Mouse (Mus musculus) stomach, postnatal 0 days (tissue): ENCODE measurements around the gene Pkhd1. TPM values are rescaled to one million over a fixed set of nuclear protein-coding genes. Genes with fewer than 3 reads are reported as not detected.

ENCODE experiments used
- ATAC-seq: fragments of 200-750 bp; cut with Nextera tagmentation; 2 replicates; pipeline ENCODE4 v1.8.0; 2017; ENCODE audit not compliant: low FRiP score, low TSS enrichment
- DNase-seq: peaks from one replicate; pipeline ENCODE4 v3.0.0-alpha.2; 2016; ENCODE audit warnings: low spot score
- H3K27ac ChIP-seq: fragments of 300-500 bp; sonication (generic); replicated peaks from 2 replicates; pipeline ENCODE4 v1.5.1; 2014; ENCODE audit warnings: mild to moderate bottlenecking, control low read depth
- H3K27me3 ChIP-seq: fragments of 300-500 bp; sonication (generic); 2 replicates; pipeline ENCODE4 v1.6.1; 2014; ENCODE audit warnings: low read length; ENCODE audit not compliant: control insufficient read depth, insufficient read depth
- H3K36me3 ChIP-seq: fragments of 300-500 bp; sonication (generic); 2 replicates; pipeline ENCODE4 v1.6.1; 2014; ENCODE audit warnings: low read length, mixed read lengths; ENCODE audit not compliant: control insufficient read depth, insufficient read depth
- H3K4me1 ChIP-seq: fragments of 300-500 bp; sonication (generic); replicated peaks from 2 replicates; pipeline ENCODE4 v1.6.1; 2014; ENCODE audit warnings: antibody characterized with exemption; ENCODE audit not compliant: control insufficient read depth, insufficient read depth
- H3K4me2 ChIP-seq: fragments of 300-500 bp; sonication (generic); replicated peaks from 2 replicates; pipeline ENCODE4 v1.6.1; 2014; ENCODE audit warnings: low read depth, mild to moderate bottlenecking, control low read depth, moderate library complexity
- H3K4me3 ChIP-seq: fragments of 300-500 bp; sonication (generic); 2 replicates; pipeline ENCODE4 v1.5.1; 2014; ENCODE audit warnings: low read depth, low read length, control low read depth
- H3K9ac ChIP-seq: fragments of 300-500 bp; sonication (generic); 2 replicates; pipeline ENCODE4 v1.6.1; 2014; ENCODE audit warnings: mild to moderate bottlenecking, low read length, control low read depth, mixed read lengths
- H3K9me3 ChIP-seq: fragments of 300-500 bp; sonication (generic); 2 replicates; pipeline ENCODE4 v1.6.1; 2016; ENCODE audit warnings: low read length; ENCODE audit not compliant: control insufficient read depth
- CTCF ChIP-seq: IDR thresholded peaks from 2 replicates; pipeline ENCODE4 v1.5.1; 2016; ENCODE audit warnings: antibody characterized with exemption, low read depth, mild to moderate bottlenecking, moderate library complexity
- EP300 ChIP-seq: optimal IDR thresholded peaks from 2 replicates; pipeline ENCODE3; 2016; ENCODE audit warnings: antibody characterized with exemption
- WGBS: fragments of 180-500 bp; shearing (Covaris S2); extraction: QIAGEN DNeasy Blood & Tissue Kit; methylation state at CpG from one replicate; pipeline ENCODE4 v1.1.7; 2014; 5-methylcytosine and 5-hydroxymethylcytosine counted together
- polyA plus RNA-seq: library from polyadenylated mRNA; unstranded; fragments of >200 nt; fragmentation: Nextera tagmentation; extraction: Ambion mirVana; gene quantifications from 2 replicates; pipeline ENCODE4 v1.2.1, GENCODE M21; 2015

Gene Pkhd1
- polyA plus RNA-seq, 1 experiment from 2014 or later = 0.39 TPM

- ATAC-seq = no peak
- WGBS = 58% methylated on average over 3 of the region's 3 CpGs
- H3K4me1 ChIP-seq = no peaks in the 10 kb centered on the region
- no peak for DNase-seq
- H3K27me3 ChIP-seq = no peaks in the 10 kb centered on the region
- no peak overlapping the region for H3K4me3 ChIP-seq
- H3K9ac ChIP-seq = no peak overlapping the region
- no peak overlapping the region for H3K27ac ChIP-seq
- H3K36me3 ChIP-seq = no peaks in the 10 kb centered on the region
- H3K9me3 ChIP-seq = no peaks in the 10 kb centered on the region
- no peak overlapping the region for H3K4me2 ChIP-seq
- TF ChIP-seq CTCF = peak; percentile 52
- TF ChIP-seq EP300 = no peak
These were observed 311.7 kb downstream of the Pkhd1 start for GRCm38 (mm10) chr1:20306116-20306515.

- DNase-seq (no peak), ATAC-seq (no peak)
- H3K36me3 ChIP-seq = no peaks in the 10 kb centered on the region
- H3K4me2 ChIP-seq = no peak overlapping the region
- no peak overlapping the region for H3K27ac ChIP-seq
- WGBS = 78% methylated on average over 6 of the region's 6 CpGs
- no peak overlapping the region for H3K4me3 ChIP-seq
- H3K9me3 ChIP-seq = no peaks in the 10 kb centered on the region
- H3K27me3 ChIP-seq = no peaks in the 10 kb centered on the region
- no peak overlapping the region for H3K9ac ChIP-seq
- no peak for TF ChIP-seq CTCF
- TF ChIP-seq EP300 = no peak
- H3K4me1 ChIP-seq = no peaks in the 10 kb centered on the region
These were observed 314.8 kb downstream of the Pkhd1 start for GRCm38 (mm10) chr1:20302943-20303578.

GRCm38 (mm10) chr1:20302187-20302942, 315.5 kb downstream of the Pkhd1 start:
- H3K9ac ChIP-seq = no peak overlapping the region
- H3K9me3 ChIP-seq = no peaks in the 10 kb centered on the region
- no peaks in the 10 kb centered on the region for H3K36me3 ChIP-seq
- H3K27me3 ChIP-seq = no peaks in the 10 kb centered on the region
- no peak for DNase-seq
- no peak overlapping the region for H3K4me2 ChIP-seq
- H3K4me3 ChIP-seq = no peak overlapping the region
- ATAC-seq = no peak
- WGBS = 75% methylated on average over 8 of the region's 8 CpGs
- TF ChIP-seq EP300 (no peak), CTCF (no peak)
- no peaks in the 10 kb centered on the region for H3K4me1 ChIP-seq
- no peak overlapping the region for H3K27ac ChIP-seq

GRCm38 (mm10) chr1:20301631-20302030, 316.2 kb downstream of the Pkhd1 start:
- Histone ChIP-seq H3K27me3 (no peaks in the 10 kb centered on the region), H3K4me2 (no peak overlapping the region), H3K27ac (no peak overlapping the region), H3K9ac (no peak overlapping the region), H3K36me3 (no peaks in the 10 kb centered on the region), H3K9me3 (no peaks in the 10 kb centered on the region), H3K4me1 (no peaks in the 10 kb centered on the region), H3K4me3 (no peak overlapping the region)
- TF ChIP-seq CTCF (no peak), EP300 (no peak)
- ATAC-seq = no peak
- WGBS = 80% methylated on average over 3 of the region's 3 CpGs
- DNase-seq = no peak

- no peak overlapping the region for H3K27ac ChIP-seq
These were observed 329.2 kb downstream of the Pkhd1 start for GRCm38 (mm10) chr1:20288696-20289095.

GRCm38 (mm10) chr1:20260403-20260802, 357.5 kb downstream of the Pkhd1 start:
- Histone ChIP-seq H3K9ac (no peak overlapping the region), H3K9me3 (no peaks in the 10 kb centered on the region), H3K27me3 (no peaks in the 10 kb centered on the region), H3K27ac (no peak overlapping the region), H3K4me2 (no peak overlapping the region), H3K4me3 (no peak overlapping the region), H3K36me3 (no peaks in the 10 kb centered on the region), H3K4me1 (no peaks in the 10 kb centered on the region)
- WGBS = 54% methylated on average over 5 of the region's 5 CpGs
- no peak for ATAC-seq
- DNase-seq = no peak
- TF ChIP-seq EP300 (no peak), CTCF (no peak)

More at GRCm38 (mm10) chr1:20288696-20289095, 329.2 kb downstream of the Pkhd1 start:
- WGBS = 74% methylated on average over 1 of the region's 1 CpGs
- Histone ChIP-seq H3K36me3 (no peaks in the 10 kb centered on the region), H3K4me3 (no peak overlapping the region), H3K27me3 (no peaks in the 10 kb centered on the region), H3K4me2 (no peak overlapping the region), H3K9ac (no peak overlapping the region), H3K4me1 (no peaks in the 10 kb centered on the region), H3K9me3 (no peaks in the 10 kb centered on the region)
- DNase-seq = no peak
- TF ChIP-seq CTCF (no peak), EP300 (no peak)
- ATAC-seq = no peak
